15 mouse cellular contexts compared by ENCODE assay signal in genomic region chr15:12617651-12618050, GRCm38 (mm10).
A peak's percentile ranks its signal among the peaks of the same experiment; 100 is the strongest.
DNase-seq lines count a peak whose midpoint lies in the region; ATAC-seq lines count a peak whose summit lies in the region.
"Had no signal": no experiment of that assay in that cellular context is flagged by ENCODE, and none has a peak within 500 bp of the region (broad histone marks: within the 10 kb centered on the region; RNA-seq: fewer than 3 reads in every experiment).

No protein-coding gene starts in this region.

- H3K4me1 ChIP-seq in heart, embryonic 13.5 days: peaks cover 29% of the 10 kb centered on the region
- peaks cover 11% of the 10 kb centered on the region for H3K4me1 ChIP-seq in lung, embryonic 16.5 days (replicated peaks; ENCODE audit: control insufficient read depth, insufficient read depth, low read length)

- WGBS in heart, embryonic 13.5 days: 48% methylated on average over 11 of the region's 11 CpGs
- 61% methylated on average over 11 of the region's 11 CpGs for WGBS in lung, embryonic 16.5 days

- no peak overlapping the region for H3K4me3 ChIP-seq in heart, embryonic 13.5 days
- no peak overlapping the region for H3K4me3 ChIP-seq in lung, embryonic 16.5 days (ENCODE audit: low read length)
- H3K4me3 ChIP-seq: embryonic facial prominence, embryonic 15.5 days had no signal

- no peak overlapping the region for H3K27ac ChIP-seq in heart, embryonic 13.5 days (replicated peaks)
- no peak overlapping the region for H3K27ac ChIP-seq in lung, embryonic 16.5 days (ENCODE audit: low read length)
- H3K27ac ChIP-seq: embryonic facial prominence, embryonic 15.5 days; liver, embryonic 14.5 days had no signal

- H3K9ac ChIP-seq in heart, embryonic 13.5 days: no peak overlapping the region
- no peak overlapping the region for H3K9ac ChIP-seq in lung, embryonic 16.5 days (ENCODE audit: low read length)
- H3K9ac ChIP-seq: embryonic facial prominence, embryonic 15.5 days; liver, embryonic 14.5 days had no signal

- H3K27me3 ChIP-seq in heart, embryonic 13.5 days (replicated peaks): no peaks in the 10 kb centered on the region
- no peaks in the 10 kb centered on the region for H3K27me3 ChIP-seq in lung, embryonic 16.5 days (ENCODE audit: control insufficient read depth, insufficient read depth, low read depth, low read length)
- H3K27me3 ChIP-seq: embryonic facial prominence, embryonic 15.5 days had no signal

- H3K4me2 ChIP-seq in heart, embryonic 13.5 days: peak overlapping the region; percentile 12
- H3K4me2 ChIP-seq in lung, embryonic 16.5 days (ENCODE audit: low read depth, low read length): no peak overlapping the region
- H3K4me2 ChIP-seq: embryonic facial prominence, embryonic 15.5 days had no signal

- ATAC-seq in heart, embryonic 13.5 days (ENCODE audit: extremely low read depth, insufficient number of reproducible peaks, low FRiP score, low TSS enrichment): no peak
- ATAC-seq in lung, embryonic 16.5 days (ENCODE audit: low read depth): peak; percentile 5; the same call in 1 of the 2 replicates
- ATAC-seq: intestine, postnatal 0 days had no signal

- no peaks in the 10 kb centered on the region for H3K36me3 ChIP-seq in heart, embryonic 13.5 days
- no peaks in the 10 kb centered on the region for H3K36me3 ChIP-seq in lung, embryonic 16.5 days (ENCODE audit: control insufficient read depth, insufficient read depth, low read length)
- H3K36me3 ChIP-seq: embryonic facial prominence, embryonic 15.5 days had no signal

- DNase-seq in heart, adult 11 months: no peak
- no peak for DNase-seq in lung, postnatal 10 days
- DNase-seq in brain, adult 2 months (ENCODE audit: low read depth, low spot score): peak; percentile 72
- DNase-seq in monocyte, adult 2 months (ENCODE audit: low read depth in 1 of 2, low spot score in 2 of 2): peak; percentile 2 to 14
- DNase-seq in adrenal gland, adult 8-10 months: no peak
- DNase-seq in adrenal gland, postnatal 10 days: no peak
- DNase-seq: cerebellum, adult 11 months; gastrocnemius, postnatal 36 days; midbrain, embryonic 14.5 days; thymus, adult 18-20 months had no signal

- H3K9me3 ChIP-seq in heart, embryonic 13.5 days: no peaks in the 10 kb centered on the region
- H3K9me3 ChIP-seq in lung, embryonic 16.5 days (ENCODE audit: control insufficient read depth, low read length): no peaks in the 10 kb centered on the region
- H3K9me3 ChIP-seq: embryonic facial prominence, embryonic 15.5 days had no signal

Comparison
In these comparisons a context has a peak if more than half of its experiments do, and no peak if none do; other contexts are left out.
1. DNase-seq: peak in brain, adult 2 months (single experiment) and monocyte, adult 2 months (2 of 2); none in heart, adult 11 months (single experiment), lung, postnatal 10 days (single experiment), adrenal gland, adult 8-10 months (single experiment) and adrenal gland, postnatal 10 days (single experiment).